Mouse (Mus musculus) granulocyte monocyte progenitor cell, adult 5-6 weeks (primary cell): ENCODE results near the gene Ptges. TPM values are rescaled to one million over a fixed set of nuclear protein-coding genes. Genes with fewer than 3 reads are reported as not detected.

ENCODE experiments used
- ATAC-seq: replicated peaks from 2 replicates; pipeline ENCODE4 v1.8.0; 2016; ENCODE audit warnings: mild to moderate bottlenecking, moderate TSS enrichment, inconsistent platforms; ENCODE audit not compliant: poor library complexity, severe bottlenecking
- total RNA-seq, 2 experiments: library from RNA; stranded (forward) in 1 of 2; stranded (reverse) in 1 of 2; fragments of 200-712, 200-1000 nt in 1 of 2; fragments of >200 nt in 1 of 2; fragmentation: Nextera tagmentation in 1 of 2; gene quantifications; 2 replicates each; pipeline ENCODE4 v1.2.3; 2014 to 2017

Gene Ptges
- total RNA-seq, 2 experiments from 2014 or later = 0.52 TPM; not detected in 1

DNA sequence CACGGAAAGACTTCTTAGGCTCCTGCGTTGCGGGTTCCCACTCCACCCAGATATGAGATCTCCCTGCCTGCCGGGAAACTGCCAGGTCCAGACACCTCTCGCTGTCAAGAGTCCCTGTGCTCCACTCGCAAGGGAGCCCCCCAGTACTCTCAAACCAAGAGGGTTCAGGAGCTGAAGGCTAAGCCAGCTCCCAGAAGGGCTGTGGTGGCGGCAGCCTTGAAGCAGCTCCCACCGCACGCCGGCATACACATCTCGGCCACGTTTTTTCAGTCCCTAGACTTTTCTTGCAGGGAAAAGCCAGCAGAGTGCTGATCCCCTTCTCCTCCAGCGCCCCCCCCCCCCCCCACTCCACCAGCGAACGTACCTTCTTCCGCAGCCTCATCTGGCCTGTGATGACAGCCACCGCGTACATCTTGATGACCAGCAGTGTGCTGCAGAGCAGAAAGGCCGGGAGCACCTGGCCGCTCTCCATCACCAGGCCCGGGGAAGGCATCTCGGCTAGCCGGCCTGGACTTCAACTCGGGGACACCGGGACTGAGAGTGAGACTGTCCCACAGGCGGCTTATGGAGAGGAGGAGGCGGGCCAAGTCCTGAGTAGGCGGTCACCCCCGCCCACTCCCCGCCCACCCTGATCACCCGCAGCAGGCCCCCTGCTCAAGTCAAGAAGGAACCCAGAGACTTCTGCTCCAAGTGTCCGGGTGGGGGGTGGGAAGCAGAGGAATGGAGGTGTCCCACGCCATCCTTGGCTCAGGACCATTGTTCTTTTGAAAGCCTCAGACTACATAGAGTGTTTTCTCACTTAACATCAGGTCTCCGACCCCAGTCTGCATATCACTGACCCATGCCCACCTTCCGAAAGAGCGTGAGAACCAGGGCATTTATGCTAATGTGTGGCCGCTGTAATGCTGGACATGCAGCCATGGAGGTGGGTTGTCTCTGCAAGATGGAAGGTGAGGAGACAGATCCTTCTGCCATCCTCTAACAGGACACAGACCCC lies 26.6 kb downstream of the Ptges start:
- peak; percentile 20; the same call in 1 of the 2 replicates for ATAC-seq

GRCm38 (mm10) chr2:30902256-30902655 lies 27.4 kb downstream of the Ptges start:
- no peak for ATAC-seq

- no peak for ATAC-seq
These were observed 28.0 kb downstream of the Ptges start for GRCm38 (mm10) chr2:30901646-30902160.

GRCm38 (mm10) chr2:30899397-30900069 lies 30.1 kb downstream of the Ptges start:
- ATAC-seq = no peak

- ATAC-seq = peak; percentile 33
These were observed 32.4 kb downstream of the Ptges start for GRCm38 (mm10) chr2:30897291-30897690.

DNA sequence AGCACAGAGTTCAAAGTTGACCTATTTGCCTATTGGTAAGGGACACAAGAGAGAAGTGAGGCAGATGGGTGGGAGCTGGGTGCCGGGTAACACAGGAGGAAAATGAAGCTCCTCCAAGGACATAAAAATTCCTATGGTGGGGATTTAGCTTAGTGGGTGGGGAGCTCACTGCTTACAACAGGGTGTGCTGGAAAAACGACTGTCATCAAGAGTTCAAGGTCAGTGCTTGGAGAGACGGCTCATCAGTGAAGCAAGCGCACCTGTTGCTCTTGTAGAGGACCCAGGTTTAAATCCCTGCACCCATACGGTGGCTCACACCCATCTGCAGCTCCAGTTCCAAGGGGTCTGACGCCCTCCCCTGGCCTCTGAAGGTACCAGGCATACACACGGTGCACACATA lies 35.7 kb downstream of the Ptges start:
- ATAC-seq = no peak

DNA sequence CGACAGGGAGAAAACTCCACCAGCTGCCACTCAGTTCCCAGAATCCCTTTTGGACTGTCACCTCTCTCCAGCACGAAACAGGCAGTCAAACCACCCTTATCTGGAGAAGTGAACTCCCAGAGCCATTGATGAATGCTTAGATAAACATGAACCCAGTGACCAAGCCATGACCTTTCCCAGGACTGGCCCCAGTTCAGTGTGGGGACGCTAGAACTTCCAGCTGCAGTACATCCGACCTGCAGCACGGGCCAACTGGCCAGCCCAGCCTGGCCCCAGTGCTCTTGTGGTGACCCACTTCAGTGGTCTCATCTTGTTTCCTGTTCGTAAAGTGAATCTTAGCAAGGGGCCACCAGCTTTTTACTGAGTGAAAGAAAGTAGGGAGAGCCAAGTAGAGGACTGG lies 36.3 kb downstream of the Ptges start:
- ATAC-seq = no peak

GRCm38 (mm10) chr2:30891002-30891401 lies 38.7 kb downstream of the Ptges start:
- peak; percentile 56; the same call in 1 of the 2 replicates for ATAC-seq

GRCm38 (mm10) chr2:30885453-30886163 lies 44.1 kb downstream of the Ptges start:
- ATAC-seq = no peak

DNA sequence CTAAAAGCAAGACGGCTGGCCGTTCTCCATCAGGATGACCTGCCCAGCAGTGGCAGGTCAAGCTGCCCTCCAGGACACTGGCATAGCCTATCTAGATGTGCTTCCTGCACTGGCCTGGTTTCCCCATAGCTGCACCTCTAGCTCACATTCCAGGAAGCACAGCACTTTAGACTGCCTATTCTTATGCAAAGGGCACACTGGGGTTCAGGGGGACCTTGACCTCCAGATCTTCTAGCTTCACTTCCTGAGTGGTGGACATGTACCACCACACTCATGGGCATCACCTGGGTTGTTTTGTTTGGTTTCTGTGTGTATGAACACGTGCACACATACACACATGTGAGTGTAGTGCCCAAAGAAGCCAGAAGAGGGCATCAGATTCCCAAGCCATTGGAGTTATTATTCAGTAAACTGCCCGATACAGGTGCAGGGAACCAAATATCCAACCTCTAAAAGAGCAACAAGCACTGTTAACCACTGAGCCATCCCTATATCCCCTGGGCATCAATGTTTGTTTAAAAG lies 44.8 kb downstream of the Ptges start:
- ATAC-seq = no peak

DNA sequence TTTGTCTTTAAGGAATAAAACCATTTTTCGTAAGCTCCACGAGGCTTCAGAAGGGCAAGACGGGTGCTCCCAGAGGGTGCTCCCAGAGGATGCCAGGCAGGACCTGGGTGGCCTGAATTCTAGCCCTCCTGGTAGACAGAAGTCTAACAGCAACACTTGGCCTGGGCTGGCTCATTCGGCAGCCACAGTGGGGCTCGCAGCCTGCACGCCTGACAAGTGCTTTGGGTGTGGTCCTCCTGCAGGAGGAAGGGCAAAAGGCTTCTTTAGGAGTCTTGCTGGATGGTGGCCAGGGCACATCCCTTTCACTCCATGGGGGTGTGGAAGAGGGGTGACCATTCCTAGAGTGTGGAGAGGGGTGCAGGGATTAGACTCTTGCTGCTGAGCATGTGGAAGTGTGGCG lies 48.4 kb downstream of the Ptges start:
- no peak for ATAC-seq

GRCm38 (mm10) chr2:30879481-30879880 lies 50.2 kb downstream of the Ptges start:
- no peak for ATAC-seq

DNA sequence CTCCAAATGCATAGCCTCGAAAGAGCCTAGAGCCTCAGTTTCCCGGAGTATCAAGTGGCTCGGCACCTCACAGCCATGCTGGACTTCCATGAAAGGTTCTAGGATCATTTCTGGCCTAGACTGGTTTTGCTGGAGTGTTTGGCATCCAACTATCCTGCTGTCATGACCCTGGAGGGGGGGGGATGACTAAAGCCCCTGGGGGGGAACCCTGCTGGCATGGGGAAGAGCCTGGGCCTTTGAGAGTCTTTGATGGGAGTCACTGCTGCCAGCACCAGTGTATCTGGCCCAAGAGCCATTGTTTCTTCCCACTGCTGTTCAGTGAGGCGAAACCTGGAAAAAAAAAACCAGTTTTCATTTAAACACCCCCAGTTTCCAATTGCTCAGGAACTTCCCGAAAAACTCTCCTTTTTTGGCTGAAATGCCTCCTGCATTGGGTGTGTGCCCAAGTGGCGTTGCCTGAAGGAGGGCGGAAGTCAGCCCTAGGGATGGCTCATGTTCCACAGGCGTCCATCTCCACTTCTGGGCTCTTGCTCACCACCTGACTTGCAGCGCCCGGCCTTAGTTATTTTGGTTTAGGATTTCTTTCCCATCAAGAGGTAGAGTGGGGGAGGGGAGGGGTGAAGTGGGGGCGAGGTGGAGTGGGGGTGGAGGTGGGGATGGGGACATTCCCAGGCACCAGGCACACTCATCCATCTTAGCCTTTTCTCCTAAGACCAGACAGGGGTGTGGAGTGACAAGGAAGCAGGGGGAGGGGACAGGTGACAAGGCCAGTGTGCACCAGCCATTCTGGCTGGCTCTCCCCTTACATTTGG lies 53.8 kb downstream of the Ptges start:
- ATAC-seq = no peak

GRCm38 (mm10) chr2:30875096-30875495 lies 54.6 kb downstream of the Ptges start:
- ATAC-seq = no peak

GRCm38 (mm10) chr2:30874445-30874844 lies 55.2 kb downstream of the Ptges start:
- ATAC-seq = no peak

DNA sequence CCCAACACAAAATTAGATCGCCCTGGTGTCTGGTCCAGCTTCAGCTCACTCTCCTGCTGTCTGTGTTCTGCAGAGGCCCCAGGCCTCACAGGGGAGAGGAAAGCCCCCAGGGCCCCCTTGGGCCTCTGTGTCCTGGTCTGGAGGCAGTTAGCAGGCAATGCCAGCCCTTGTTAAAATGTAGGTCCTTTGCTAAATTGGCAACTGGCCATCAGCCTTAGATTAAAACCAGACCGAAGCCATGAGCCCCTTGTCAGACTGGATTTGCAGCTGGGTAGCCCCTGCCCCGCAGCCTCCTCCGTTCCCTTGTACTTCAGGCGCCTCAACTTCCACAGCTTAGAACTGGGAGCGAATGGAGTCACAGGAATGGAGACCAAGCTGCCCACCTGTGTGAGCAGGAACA lies 57.0 kb downstream of the Ptges start:
- no peak for ATAC-seq

DNA sequence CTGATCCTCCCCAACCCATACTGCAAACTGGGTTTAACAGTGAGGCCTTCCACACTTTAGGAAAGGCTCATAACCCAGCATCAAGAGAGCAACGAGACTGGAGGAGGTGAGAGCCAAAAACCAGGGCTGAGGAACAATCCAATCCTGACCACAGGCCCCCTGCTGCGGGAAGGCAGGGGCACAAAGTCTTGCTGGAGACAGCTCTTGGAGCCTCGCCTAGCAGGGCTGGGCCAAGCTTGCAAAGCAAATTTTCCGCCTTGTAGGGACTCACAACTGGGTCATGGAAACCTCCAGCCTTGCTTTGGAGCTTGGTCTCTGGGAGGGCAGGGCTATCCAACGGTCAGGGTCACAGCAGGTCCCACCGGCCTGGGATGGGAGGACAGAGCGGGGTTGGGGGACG lies 58.8 kb downstream of the Ptges start:
- no peak for ATAC-seq

DNA sequence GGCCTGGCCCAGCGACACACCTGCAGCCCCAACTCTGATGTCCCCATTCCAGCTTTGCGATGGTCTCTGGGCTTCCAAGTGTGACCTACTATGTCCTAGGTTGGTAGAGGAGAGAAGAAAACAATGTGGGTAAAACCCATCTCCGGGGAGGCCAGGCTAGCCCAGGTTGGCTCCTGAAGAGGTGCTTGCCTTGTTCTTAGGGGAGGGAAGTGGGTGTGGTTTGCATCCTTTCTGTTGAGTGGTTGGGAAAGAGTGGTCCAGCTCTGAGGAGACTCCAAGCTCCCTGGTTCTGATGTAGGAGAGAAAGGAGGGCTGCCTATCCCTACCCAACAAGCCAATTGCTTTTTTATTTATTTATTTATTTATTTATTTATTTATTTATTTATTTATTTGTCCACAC lies 64.2 kb downstream of the Ptges start:
- no peak for ATAC-seq

DNA sequence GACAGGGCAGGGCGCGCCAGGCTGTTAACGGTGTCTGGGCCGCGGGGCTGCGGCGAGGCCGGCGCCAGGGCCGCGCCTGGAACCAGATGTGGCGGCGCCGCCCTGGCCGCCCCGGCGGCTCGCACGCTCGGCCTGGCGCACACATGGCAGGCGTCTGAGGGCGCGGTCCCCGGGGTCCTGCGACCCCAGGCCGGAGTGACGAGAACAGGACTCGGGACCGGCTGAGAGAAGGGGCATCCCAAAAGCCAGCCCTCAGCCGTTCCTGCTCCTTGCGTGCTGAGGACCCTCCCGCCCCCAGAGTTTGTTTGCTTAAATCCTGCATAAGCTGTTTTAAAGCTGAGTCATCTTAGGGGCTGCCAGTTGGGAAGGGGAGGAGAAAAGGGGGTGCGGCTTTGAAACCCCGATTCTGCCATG lies 64.7 kb downstream of the Ptges start:
- no peak for ATAC-seq
